Mouse (Mus musculus): ENCODE measurements at regions not wholly inside any gene's neighbourhood (a gene's known extent, or its start where the extent isn't known, plus 50 kb on each side); places are given as distances from the start of the nearest gene placed in this dataset.

GRCm38 (mm10) chr2:51429716-51430115, 197.6 kb upstream of the Tas2r134 start:
- Histone ChIP-seq H3K27ac (ENCODE audit: low read depth, low read length) (no peak overlapping the region), H3K4me2 (ENCODE audit: low read depth, low read length, poor library complexity, severe bottlenecking) (no peak overlapping the region), H3K4me3 (ENCODE audit: low read depth, low read length) (no peak overlapping the region), H3K27me3 (ENCODE audit: insufficient read depth, low read length) (no peaks in the 10 kb centered on the region), H3K4me1 (ENCODE audit: insufficient read depth, low read length) (no peaks in the 10 kb centered on the region), H3K36me3 (ENCODE audit: insufficient read depth, low read length) (no peaks in the 10 kb centered on the region), H3K9ac (replicated peaks; ENCODE audit: low read length, poor library complexity, severe bottlenecking) (no peak overlapping the region), H3K9me3 (ENCODE audit: low read length) (no peaks in the 10 kb centered on the region)
- 77% methylated on average over 5 of the region's 5 CpGs for WGBS
- TF ChIP-seq CTCF (IDR thresholded peaks at IDR 0.05) = no peak
- DNase-seq (ENCODE audit: low spot score) = no peak
- no peak for ATAC-seq (ENCODE audit: low FRiP score)

- Histone ChIP-seq H3K9ac (replicated peaks; ENCODE audit: low read length, poor library complexity, severe bottlenecking) (no peak overlapping the region), H3K27ac (ENCODE audit: low read depth, low read length) (no peak overlapping the region), H3K36me3 (ENCODE audit: insufficient read depth, low read length) (no peaks in the 10 kb centered on the region), H3K4me2 (ENCODE audit: low read depth, low read length, poor library complexity, severe bottlenecking) (no peak overlapping the region), H3K4me1 (ENCODE audit: insufficient read depth, low read length) (no peaks in the 10 kb centered on the region), H3K4me3 (ENCODE audit: low read depth, low read length) (no peak overlapping the region), H3K9me3 (ENCODE audit: low read length) (no peaks in the 10 kb centered on the region), H3K27me3 (ENCODE audit: insufficient read depth, low read length) (no peaks in the 10 kb centered on the region)
- TF ChIP-seq CTCF (IDR thresholded peaks at IDR 0.05) = no peak
- ATAC-seq (ENCODE audit: low FRiP score) (no peak), DNase-seq (ENCODE audit: low spot score) (no peak)
- 66% methylated on average over 6 of the region's 6 CpGs for WGBS
These were observed 204.9 kb upstream of the Tas2r134 start for GRCm38 (mm10) chr2:51422442-51422841.

GRCm38 (mm10) chr2:51417908-51418690, 209.2 kb upstream of the Tas2r134 start:
- WGBS = 43% methylated on average over 10 of the region's 10 CpGs
- Histone ChIP-seq H3K36me3 (ENCODE audit: insufficient read depth, low read length) (no peaks in the 10 kb centered on the region), H3K27ac (ENCODE audit: low read depth, low read length) (no peak overlapping the region), H3K27me3 (ENCODE audit: insufficient read depth, low read length) (no peaks in the 10 kb centered on the region), H3K4me1 (ENCODE audit: insufficient read depth, low read length) (no peaks in the 10 kb centered on the region), H3K4me2 (ENCODE audit: low read depth, low read length, poor library complexity, severe bottlenecking) (no peak overlapping the region), H3K9me3 (ENCODE audit: low read length) (no peaks in the 10 kb centered on the region), H3K9ac (replicated peaks; ENCODE audit: low read length, poor library complexity, severe bottlenecking) (no peak overlapping the region), H3K4me3 (ENCODE audit: low read depth, low read length) (no peak overlapping the region)
- DNase-seq (ENCODE audit: low spot score) (no peak), ATAC-seq (ENCODE audit: low FRiP score) (no peak)
- no peak for TF ChIP-seq CTCF (IDR thresholded peaks at IDR 0.05)

GRCm38 (mm10) chr2:51388390-51388789, 238.9 kb upstream of the Tas2r134 start:
- H3K4me2 ChIP-seq (ENCODE audit: low read depth, low read length, poor library complexity, severe bottlenecking) = no peak overlapping the region
- no peak for TF ChIP-seq CTCF (IDR thresholded peaks at IDR 0.05)
- ATAC-seq (ENCODE audit: low FRiP score) = no peak

GRCm38 (mm10) chr2:51387136-51387535, 238.2 kb upstream of the Rnd3 start:
- H3K36me3 ChIP-seq (ENCODE audit: insufficient read depth, low read length) = no peaks in the 10 kb centered on the region
- no peaks in the 10 kb centered on the region for H3K27me3 ChIP-seq (ENCODE audit: insufficient read depth, low read length)
- 45% methylated on average over 1 of the region's 1 CpGs for WGBS
- DNase-seq (ENCODE audit: low spot score) (peak; percentile 34), ATAC-seq (ENCODE audit: low FRiP score) (0 out of 2 replicates have a peak, but pooled peaks have one; percentile 16)
- TF ChIP-seq CTCF (IDR thresholded peaks at IDR 0.05) = no peak
- no peak overlapping the region for H3K9ac ChIP-seq (replicated peaks; ENCODE audit: low read length, poor library complexity, severe bottlenecking)
- no peaks in the 10 kb centered on the region for H3K9me3 ChIP-seq (ENCODE audit: low read length)
- H3K27ac ChIP-seq (ENCODE audit: low read depth, low read length) = no peak overlapping the region
- H3K4me3 ChIP-seq (ENCODE audit: low read depth, low read length) = no peak overlapping the region
- no peak overlapping the region for H3K4me2 ChIP-seq (ENCODE audit: low read depth, low read length, poor library complexity, severe bottlenecking)
- H3K4me1 ChIP-seq (ENCODE audit: insufficient read depth, low read length) = no peaks in the 10 kb centered on the region

More at GRCm38 (mm10) chr2:51388390-51388789, 238.9 kb upstream of the Tas2r134 start:
- Histone ChIP-seq H3K4me3 (ENCODE audit: low read depth, low read length) (no peak overlapping the region), H3K27ac (ENCODE audit: low read depth, low read length) (no peak overlapping the region), H3K9ac (replicated peaks; ENCODE audit: low read length, poor library complexity, severe bottlenecking) (no peak overlapping the region), H3K9me3 (ENCODE audit: low read length) (no peaks in the 10 kb centered on the region), H3K27me3 (ENCODE audit: insufficient read depth, low read length) (no peaks in the 10 kb centered on the region), H3K36me3 (ENCODE audit: insufficient read depth, low read length) (no peaks in the 10 kb centered on the region), H3K4me1 (ENCODE audit: insufficient read depth, low read length) (no peaks in the 10 kb centered on the region)
- DNase-seq (ENCODE audit: low spot score) = peak; percentile 3
- 79% methylated on average over 9 of the region's 9 CpGs for WGBS

GRCm38 (mm10) chr2:51376597-51376996, 227.7 kb upstream of the Rnd3 start:
- Histone ChIP-seq H3K4me1 (ENCODE audit: insufficient read depth, low read length) (no peaks in the 10 kb centered on the region), H3K27ac (ENCODE audit: low read depth, low read length) (no peak overlapping the region), H3K36me3 (ENCODE audit: insufficient read depth, low read length) (no peaks in the 10 kb centered on the region), H3K9me3 (ENCODE audit: low read length) (no peaks in the 10 kb centered on the region), H3K9ac (replicated peaks; ENCODE audit: low read length, poor library complexity, severe bottlenecking) (no peak overlapping the region), H3K4me3 (ENCODE audit: low read depth, low read length) (no peak overlapping the region), H3K4me2 (ENCODE audit: low read depth, low read length, poor library complexity, severe bottlenecking) (no peak overlapping the region), H3K27me3 (ENCODE audit: insufficient read depth, low read length) (no peaks in the 10 kb centered on the region)
- ATAC-seq (ENCODE audit: low FRiP score) (no peak), DNase-seq (ENCODE audit: low spot score) (no peak)
- no peak for TF ChIP-seq CTCF (IDR thresholded peaks at IDR 0.05)
- 93% methylated on average over 4 of the region's 4 CpGs for WGBS

Data from midbrain, postnatal 0 days (tissue).